Mouse (Mus musculus) gastrocnemius, adult 2 months (tissue): ENCODE measurements at regions not wholly inside any gene's neighbourhood (a gene's known extent, or its start where the extent isn't known, plus 50 kb on each side); places are given as distances from the start of the nearest gene placed in this dataset.
"Not testable (repeated sequence)": the region's sequence is repeated elsewhere in the genome, so short reads cannot be mapped to it uniquely, and the experiment has no call there.

Experiments
- DNase-seq: peaks from one replicate; pipeline ENCODE4 v3.0.0; 2022
- H3K27ac ChIP-seq: fragments of 200-600 bp; 2 replicates; pipeline ENCODE4 v1.8.1; 2022; ENCODE audit warnings: mild to moderate bottlenecking
- H3K4me3 ChIP-seq: fragments of 200-600 bp; 2 replicates; pipeline ENCODE4 v1.8.1; 2022; ENCODE audit warnings: mild to moderate bottlenecking, moderate library complexity
- CTCF ChIP-seq: fragments of 200-600 bp; IDR thresholded peaks from 2 replicates; pipeline ENCODE4 v1.8.1; 2022; ENCODE audit warnings: antibody characterized with exemption, mild to moderate bottlenecking, moderate library complexity
- intact Hi-C: fragments of 180-260 bp; cut with DNase I; formaldehyde crosslinking; loops from one replicate; pipeline ENCODE4 v1.15.1; 2025

GRCm38 (mm10) chr5:4322634-4323386 is 130.6 kb downstream of the Mterf1b start:
- no peak for TF ChIP-seq CTCF
- DNase-seq: no peak
- intact Hi-C loops: no loop called here
- Histone ChIP-seq H3K27ac (no peak overlapping the region), H3K4me3 (no peak overlapping the region)

DNA sequence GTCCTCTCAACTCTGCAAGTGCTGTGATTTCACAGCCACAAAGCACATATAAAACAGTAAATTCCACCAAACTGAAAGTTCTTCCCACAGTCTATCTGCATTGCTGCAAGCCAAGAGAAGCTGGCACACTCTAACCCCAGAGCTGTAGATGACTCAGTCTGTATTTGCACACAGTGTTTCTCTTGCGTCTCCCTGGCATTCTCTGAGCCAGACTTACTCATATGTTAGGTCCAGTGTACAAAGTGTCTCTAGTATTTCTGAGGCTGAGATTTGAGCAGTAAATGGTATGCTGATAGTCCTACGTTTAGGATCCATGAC is 131.2 kb downstream of the Mterf1b start:
- TF ChIP-seq CTCF: no peak
- intact Hi-C loops: no loop called here
- no peak overlapping the region for H3K27ac ChIP-seq
- DNase-seq: no peak
- no peak overlapping the region for H3K4me3 ChIP-seq

DNA sequence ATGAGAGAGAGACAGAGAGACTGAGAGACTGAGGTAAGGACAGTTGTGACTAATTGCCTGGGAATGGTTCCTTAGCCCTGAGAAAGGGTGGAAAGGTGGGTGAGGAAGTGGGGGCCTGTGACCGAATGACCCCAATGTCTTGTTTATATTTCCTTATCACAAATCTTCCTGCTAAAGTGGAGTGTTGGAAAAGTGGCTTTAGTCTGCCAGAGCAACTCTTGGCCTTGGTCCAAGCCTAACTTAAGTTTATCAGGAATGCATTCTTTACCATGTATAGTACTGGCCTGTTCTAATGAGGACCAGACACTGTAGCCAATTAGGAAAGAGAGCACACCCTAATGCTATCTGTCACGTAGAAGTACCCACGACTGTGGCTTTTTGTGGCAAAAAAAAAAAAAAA is 133.6 kb downstream of the Mterf1b start:
- Histone ChIP-seq H3K4me3 (no peak overlapping the region), H3K27ac (no peak overlapping the region)
- intact Hi-C loops: no loop called here
- no peak for TF ChIP-seq CTCF
- DNase-seq: no peak

GRCm38 (mm10) chr5:4326309-4327014 is 134.3 kb downstream of the Mterf1b start:
- no peak overlapping the region for H3K27ac ChIP-seq
- DNase-seq: no peak
- H3K4me3 ChIP-seq: no peak overlapping the region
- intact Hi-C loops: no loop called here
- no peak for TF ChIP-seq CTCF

DNA sequence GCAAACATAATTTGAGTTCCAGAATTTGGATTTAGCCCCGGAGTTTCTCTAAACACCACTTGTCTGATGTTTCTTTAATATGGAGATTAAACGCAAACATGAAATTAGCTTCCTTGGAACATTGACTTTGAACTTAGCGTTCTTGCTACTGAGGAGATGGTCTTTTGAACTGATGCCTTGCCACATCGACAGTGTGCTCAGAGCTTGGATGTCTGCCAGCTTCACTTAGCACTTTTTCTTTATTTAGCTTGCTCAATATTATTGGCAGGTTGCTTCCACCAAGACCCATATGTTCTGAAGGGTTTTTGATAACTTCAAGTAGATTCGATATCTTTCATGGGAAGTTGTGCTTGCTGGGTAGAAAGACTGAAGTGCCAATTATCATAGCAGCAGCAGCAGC is 143.5 kb downstream of the Mterf1b start:
- DNase-seq: no peak
- no peak overlapping the region for H3K4me3 ChIP-seq
- intact Hi-C loops: no loop called here
- TF ChIP-seq CTCF: no peak
- no peak overlapping the region for H3K27ac ChIP-seq

- Histone ChIP-seq H3K4me3 (no peak overlapping the region), H3K27ac (no peak overlapping the region)
- no peak for TF ChIP-seq CTCF
- intact Hi-C loops: no loop called here
- no peak for DNase-seq
Measured at GRCm38 (mm10) chr5:4341956-4342355, 149.8 kb downstream of the Mterf1b start.

- TF ChIP-seq CTCF: no peak
Measured at GRCm38 (mm10) chr5:4344458-4344857, 152.3 kb downstream of the Mterf1b start.

GRCm38 (mm10) chr5:4348334-4348733 is 156.2 kb downstream of the Mterf1b start:
- DNase-seq: no peak
- intact Hi-C loops: no loop called here
- no peak for TF ChIP-seq CTCF
- Histone ChIP-seq H3K4me3 (no peak overlapping the region), H3K27ac (no peak overlapping the region)

More at GRCm38 (mm10) chr5:4344458-4344857, 152.3 kb downstream of the Mterf1b start:
- Histone ChIP-seq H3K27ac (no peak overlapping the region), H3K4me3 (no peak overlapping the region)
- DNase-seq: no peak
- intact Hi-C loops: no loop called here

- no peak for DNase-seq
- no peak overlapping the region for H3K4me3 ChIP-seq
- TF ChIP-seq CTCF: no peak
- intact Hi-C loops: no loop called here
- no peak overlapping the region for H3K27ac ChIP-seq
Measured at GRCm38 (mm10) chr5:4349943-4350342, 157.8 kb downstream of the Mterf1b start.

DNA sequence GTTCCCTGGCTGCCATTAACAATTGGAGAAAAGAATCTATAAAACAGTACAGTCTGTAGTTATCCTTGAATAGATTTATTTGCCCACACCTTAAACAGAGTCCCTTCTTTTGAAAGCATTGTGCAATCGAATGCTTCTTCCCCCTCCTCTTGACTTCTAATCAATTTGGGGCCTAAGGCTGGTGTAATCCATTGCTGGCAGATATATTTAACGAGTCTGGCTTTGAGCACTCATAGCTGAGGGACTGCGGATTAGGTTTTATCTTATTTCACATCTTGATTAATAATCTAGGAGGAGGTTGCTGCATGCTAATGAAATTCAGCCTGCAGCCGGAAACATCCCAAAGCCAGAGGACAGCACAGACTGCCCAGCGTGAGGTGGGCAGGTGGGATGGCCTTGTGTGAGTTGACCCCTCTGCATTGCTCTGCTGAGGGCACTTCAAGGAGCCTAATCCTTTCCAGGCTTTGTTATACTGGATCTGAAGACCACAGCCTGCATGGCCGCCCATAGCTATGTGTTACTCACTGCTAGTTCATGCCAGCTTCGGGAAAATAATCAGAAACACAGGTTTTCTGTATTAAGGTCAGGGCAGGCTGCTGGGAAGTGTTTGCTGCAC is 163.6 kb downstream of the Mterf1b start:
- H3K27ac ChIP-seq: no peak overlapping the region
- intact Hi-C loops: no loop called here
- DNase-seq: no peak
- H3K4me3 ChIP-seq: no peak overlapping the region
- no peak for TF ChIP-seq CTCF

- intact Hi-C loops, H3K27ac ChIP-seq, DNase-seq: not testable (repeated sequence)
Measured at GRCm38 (mm10) chr5:4356555-4357273, 164.5 kb downstream of the Mterf1b start.

DNA sequence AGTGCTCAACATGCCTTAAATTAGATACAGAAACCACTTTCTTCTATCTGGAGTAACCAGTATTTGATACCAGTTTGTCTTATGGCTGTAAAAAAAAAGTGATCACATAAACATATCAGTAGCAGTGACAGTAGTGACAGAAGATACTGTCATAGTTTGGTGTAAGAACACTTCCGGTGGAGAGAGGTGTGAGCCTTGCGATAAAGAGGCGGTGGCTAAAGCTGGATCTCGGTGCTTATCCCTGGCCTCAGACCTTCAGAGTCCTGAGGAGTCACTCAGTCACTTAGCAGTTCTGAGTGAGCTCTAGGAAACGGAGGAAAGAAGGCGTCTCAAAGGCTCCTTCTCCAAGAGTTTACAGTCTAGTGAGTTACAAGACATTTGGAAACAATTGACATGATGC is 169.4 kb downstream of the Mterf1b start:
- H3K27ac ChIP-seq, H3K4me3 ChIP-seq, DNase-seq, intact Hi-C loops: not testable (repeated sequence)

More at GRCm38 (mm10) chr5:4356555-4357273, 164.5 kb downstream of the Mterf1b start:
- not testable (repeated sequence) for H3K4me3 ChIP-seq

DNA sequence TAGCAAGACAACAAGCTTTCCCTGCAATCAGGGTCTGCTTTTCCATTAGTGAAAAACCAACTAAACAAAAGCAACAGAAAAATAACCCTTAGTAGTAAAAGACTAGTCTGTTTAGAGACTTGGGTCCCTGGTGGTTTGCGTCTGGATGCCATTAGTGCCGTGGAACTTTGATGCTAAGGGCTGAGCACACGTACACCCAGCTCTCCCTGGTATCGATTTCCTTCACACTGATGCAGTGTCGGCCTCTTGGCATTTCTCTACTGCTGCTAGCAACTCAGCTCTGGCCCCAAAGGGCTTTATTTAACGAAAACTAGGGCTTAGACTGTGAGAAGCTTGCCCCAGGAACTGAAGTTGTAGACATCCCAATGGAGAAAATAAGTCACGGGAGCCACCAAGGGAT is 192.6 kb downstream of the Mterf1b start:
- intact Hi-C loops, H3K27ac ChIP-seq, DNase-seq: not testable (repeated sequence)

More for the DNA sequence above, 192.6 kb downstream of the Mterf1b start:
- H3K4me3 ChIP-seq: not testable (repeated sequence)
